Mouse (Mus musculus): ENCODE measurements around the gene Nkx6-1.

- TF ChIP-seq GATA1 (IDR thresholded peaks at IDR 0.05; ENCODE audit: borderline replicate concordance, low read length) (no peak), FLI1 (IDR thresholded peaks at IDR 0.05; ENCODE audit: low read length) (no peak)
Measured at GRCm38 (mm10) chr5:101664945-101665615, at the start of gene Nkx6-1.
